In the genomic region with DNA sequence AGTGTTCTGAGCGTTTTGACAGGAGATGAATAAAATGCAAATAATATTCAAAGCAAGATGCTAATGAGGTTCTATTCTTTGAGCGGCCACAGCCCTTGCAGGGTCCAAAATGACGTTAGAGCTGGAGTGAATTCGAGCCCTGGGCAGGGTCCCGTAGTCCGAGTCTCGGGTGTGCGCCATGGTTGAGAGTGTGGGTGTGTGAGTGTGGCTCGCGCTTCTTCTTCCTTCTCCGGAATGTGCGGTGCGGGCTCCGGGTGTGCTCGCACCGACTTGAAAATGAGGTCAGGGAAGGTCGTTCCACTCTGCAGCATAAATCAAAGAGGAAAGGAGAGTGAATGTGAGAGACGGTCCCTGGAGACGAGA, we compare ENCODE assay signal across 8 mouse cellular contexts. TPM values are rescaled to one million over a fixed set of nuclear protein-coding genes. Genes with fewer than 3 reads are reported as not detected.
DNase-seq lines count a peak whose midpoint lies in the region; ATAC-seq and TF ChIP-seq lines count a peak whose summit lies in the region.

No protein-coding gene starts in this region.

- H3K9me3 ChIP-seq in heart, embryonic 13.5 days, result peaks cover 3% of the 10 kb centered on the region
- H3K9me3 ChIP-seq in midbrain, embryonic 16.5 days (replicated peaks; ENCODE audit: control insufficient read depth, low read length, poor library complexity, severe bottlenecking), result no peaks in the 10 kb centered on the region

- no peak for ATAC-seq in heart, embryonic 13.5 days (ENCODE audit: extremely low read depth, insufficient number of reproducible peaks, low FRiP score, low TSS enrichment)
- ATAC-seq in midbrain, embryonic 16.5 days, result no peak
- ATAC-seq in erythroblast, adult 5-6 weeks (replicated peaks; ENCODE audit: low FRiP score, poor library complexity, severe bottlenecking), result no peak

- TF ChIP-seq CTCF in brain, embryonic 14.5 days (IDR thresholded peaks at IDR 0.05; ENCODE audit: borderline replicate concordance, extremely low read depth, insufficient read depth, insufficient read length), result no peak

- H3K9ac ChIP-seq in heart, embryonic 13.5 days, result peak overlapping the region; percentile 66
- H3K9ac ChIP-seq in midbrain, embryonic 16.5 days (ENCODE audit: low read depth, low read length), result no peak overlapping the region

- H3K36me3 ChIP-seq in heart, embryonic 13.5 days, result no peaks in the 10 kb centered on the region
- no peaks in the 10 kb centered on the region for H3K36me3 ChIP-seq in midbrain, embryonic 16.5 days (ENCODE audit: control insufficient read depth, insufficient read depth, low read length)

- no peak for TF ChIP-seq POLR2A in brain, embryonic 14.5 days (IDR thresholded peaks at IDR 0.05; ENCODE audit: borderline replicate concordance, extremely low read depth, insufficient read depth, insufficient read length, poor library complexity, severe bottlenecking)

- H3K27me3 ChIP-seq in heart, embryonic 13.5 days (replicated peaks), result peaks cover 75% of the 10 kb centered on the region
- H3K27me3 ChIP-seq in midbrain, embryonic 16.5 days (ENCODE audit: control insufficient read depth, insufficient read depth, low read depth, low read length), result peaks cover 35% of the 10 kb centered on the region

- no peak for DNase-seq in heart, adult 8-10 months (ENCODE audit: low spot score)
- DNase-seq in brain, embryonic 14.5 days (ENCODE audit: low read depth), result peak; percentile 43
- DNase-seq in induced T-regulatory cell, adult 2 months (ENCODE audit: low read depth), result peak; percentile 27
- no peak for DNase-seq in right cerebral cortex, adult 18-20 months
- DNase-seq in right cerebral cortex, postnatal 14 days, result no peak

- peak overlapping the region; percentile 82 for H3K4me2 ChIP-seq in heart, embryonic 13.5 days
- peak overlapping the region; percentile 33 for H3K4me2 ChIP-seq in midbrain, embryonic 16.5 days (ENCODE audit: low read length)

- WGBS in heart, embryonic 13.5 days, result 1% methylated on average over 19 of the region's 19 CpGs
- WGBS in midbrain, embryonic 16.5 days, result 1% methylated on average over 19 of the region's 19 CpGs

- no peak overlapping the region for H3K27ac ChIP-seq in heart, embryonic 13.5 days (replicated peaks)
- no peak overlapping the region for H3K27ac ChIP-seq in midbrain, embryonic 16.5 days (ENCODE audit: low read length)

- H3K4me1 ChIP-seq in heart, embryonic 13.5 days, result peaks cover 45% of the 10 kb centered on the region
- H3K4me1 ChIP-seq in midbrain, embryonic 16.5 days (ENCODE audit: control insufficient read depth, insufficient read depth, low read length), result peaks cover 24% of the 10 kb centered on the region

- peak overlapping the region; percentile 49 for H3K4me3 ChIP-seq in heart, embryonic 13.5 days
- H3K4me3 ChIP-seq in midbrain, embryonic 16.5 days (ENCODE audit: low read depth, low read length), result 0 out of 2 replicates have a peak overlapping the region, but pooled peaks have one; percentile 6

RNA-seq across cellular contexts. Expression of a gene that starts 9.4 kb away (rescaled TPM):
- not detected in 2 replicates for polyA plus RNA-seq in heart, embryonic 13.5 days (2015; fragmentation: Nextera tagmentation; extraction: Ambion mirVana)
- total RNA-seq in heart, adult 8-10 months (2022), result not detected
- not detected in 2 replicates for polyA plus RNA-seq in brain, embryonic 14.5 days (2012; rRNA removed)
- not detected in 2 replicates for polyA plus RNA-seq in midbrain, embryonic 16.5 days (2015; fragmentation: Nextera tagmentation; extraction: Ambion mirVana)
- total RNA-seq in erythroblast, adult 5-6 weeks (2015; ENCODE audit: low replicate concordance), result not detected in 2 replicates
- not detected in 2 replicates for total RNA-seq in erythroblast, adult 5-6 weeks (2017; ENCODE audit: low replicate concordance)

RNA-seq across cellular contexts. Expression of a gene that starts 47.6 kb away (rescaled TPM):
- 0.05 TPM in 1 of 2 replicates, not detected in the other for polyA plus RNA-seq in heart, embryonic 13.5 days (2015; fragmentation: Nextera tagmentation; extraction: Ambion mirVana)
- total RNA-seq in heart, adult 8-10 months (2022), result not detected
- polyA plus RNA-seq in brain, embryonic 14.5 days (2012; rRNA removed), result not detected in 2 replicates
- not detected in 2 replicates for polyA plus RNA-seq in midbrain, embryonic 16.5 days (2015; fragmentation: Nextera tagmentation; extraction: Ambion mirVana)
- total RNA-seq in erythroblast, adult 5-6 weeks (2015; ENCODE audit: low replicate concordance), result 0.21 and 11.1 TPM in 2 replicates
- total RNA-seq in erythroblast, adult 5-6 weeks (2017; ENCODE audit: low replicate concordance), result 1.5 and 6.0 TPM in 2 replicates

Comparison
In these comparisons a context has a peak if more than half of its experiments do, and no peak if none do; other contexts are left out.
1. DNase-seq: peak in brain, embryonic 14.5 days (single experiment) and induced T-regulatory cell, adult 2 months (single experiment); none in heart, adult 8-10 months (single experiment), right cerebral cortex, adult 18-20 months (single experiment) and right cerebral cortex, postnatal 14 days (single experiment).